Mouse (Mus musculus) C2C12 (cell line): ENCODE results near the gene Stac. TPM values are rescaled to one million over a fixed set of nuclear protein-coding genes. Genes with fewer than 3 reads are reported as not detected.

Source experiments
- H3K27me3 ChIP-seq: one replicate; pipeline ENCODE4 v1.6.1; 2011; ENCODE audit not compliant: control insufficient read depth, insufficient read depth, insufficient read length
- H3K36me3 ChIP-seq: one replicate; pipeline ENCODE4 v1.6.1; 2011; ENCODE audit not compliant: control insufficient read depth, insufficient read depth
- H3K4me3 ChIP-seq: one replicate; pipeline ENCODE4 v1.5.1; 2011; ENCODE audit warnings: mild to moderate bottlenecking, control low read depth; ENCODE audit not compliant: poor library complexity, insufficient read depth, severe bottlenecking
- H3K79me2 ChIP-seq: one replicate; pipeline ENCODE4 v1.6.1; 2011; ENCODE audit not compliant: control insufficient read depth, insufficient read depth
- H3K79me3 ChIP-seq: one replicate; pipeline ENCODE4 v1.6.1; 2011; ENCODE audit warnings: low read depth, control low read depth
- H3ac ChIP-seq: one replicate; pipeline ENCODE3; 2011; ENCODE audit warnings: low read depth; ENCODE audit not compliant: control insufficient read depth, insufficient read length
- CEBPB ChIP-seq: IDR thresholded peaks from one replicate; pipeline ENCODE4 v1.6.1; 2011; ENCODE audit warnings: low read depth, mild to moderate bottlenecking, control low read depth, moderate library complexity
- CTCF ChIP-seq: IDR thresholded peaks from one replicate; pipeline ENCODE4 v1.5.1; 2011; ENCODE audit not compliant: control insufficient read depth, insufficient read depth, insufficient read length
- FOSL1 ChIP-seq: IDR thresholded peaks from one replicate; pipeline ENCODE4 v1.8.0; 2011; ENCODE audit warnings: mild to moderate bottlenecking, low read length; ENCODE audit not compliant: poor library complexity, insufficient read depth, severe bottlenecking
- MAX ChIP-seq: IDR thresholded peaks from one replicate; pipeline ENCODE4 v1.6.1; 2011; ENCODE audit warnings: mild to moderate bottlenecking, control low read depth
- MYOD1 ChIP-seq: IDR thresholded peaks from one replicate; pipeline ENCODE4 v1.6.1; 2011; ENCODE audit warnings: low read depth; ENCODE audit not compliant: control insufficient read depth, insufficient read length
- MYOG ChIP-seq: IDR thresholded peaks from one replicate; pipeline ENCODE4 v1.6.1; 2011; ENCODE audit not compliant: control insufficient read depth, insufficient read length; ENCODE audit errors: extremely low read depth
- USF1 ChIP-seq: IDR thresholded peaks from one replicate; pipeline ENCODE4 v1.6.1; 2011; ENCODE audit warnings: low read depth, mild to moderate bottlenecking, control low read depth, moderate library complexity
- polyA plus RNA-seq: library from polyadenylated mRNA; unstranded; fragments of >200 nt; fragmentation: generic; extraction: Trizol; gene quantifications from one replicate; pipeline ENCODE4 v1.2.1, GENCODE M21; 2012; ENCODE audit warnings: missing spikeins

The Stac gene
- polyA plus RNA-seq, 1 experiment = 0.25 TPM

DNA sequence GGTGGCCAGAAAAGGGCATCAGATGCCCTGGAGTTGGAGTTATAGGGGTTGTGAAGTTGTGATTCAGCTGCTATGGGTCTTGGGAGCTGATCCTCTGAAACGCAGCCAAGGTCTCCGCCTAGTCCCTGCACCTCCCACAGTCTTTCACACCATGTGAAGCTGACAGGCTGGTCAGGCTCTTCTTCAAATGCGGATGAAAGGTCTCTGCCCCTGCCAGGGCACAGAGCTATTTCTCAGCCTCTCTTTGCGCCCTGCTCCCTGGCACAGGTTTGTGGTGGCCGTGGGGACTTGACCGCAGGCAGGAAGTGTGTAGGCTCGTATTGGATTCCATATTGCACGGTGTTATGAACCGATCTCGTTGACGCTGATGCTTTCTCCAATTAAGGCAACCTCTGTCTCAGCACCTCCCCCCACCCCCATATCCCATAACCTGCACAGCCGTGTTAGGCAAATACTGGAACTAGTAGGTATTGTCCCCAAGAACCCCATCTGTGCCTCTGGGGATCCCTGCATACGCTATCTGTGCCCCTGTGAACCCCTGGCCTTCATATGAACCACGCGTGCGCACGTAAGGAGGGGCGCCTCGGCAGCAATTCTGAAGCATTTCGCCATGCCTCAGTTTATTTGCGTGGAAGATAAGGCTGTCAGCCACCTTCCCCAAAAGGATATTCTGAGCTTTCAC is 139.7 kb downstream of the Stac start:
- Histone ChIP-seq H3K79me3 (no peaks in the 10 kb centered on the region), H3ac (no peak overlapping the region), H3K4me3 (no peak overlapping the region), H3K79me2 (no peaks in the 10 kb centered on the region), H3K27me3 (no peaks in the 10 kb centered on the region), H3K36me3 (no peaks in the 10 kb centered on the region)
- no peak for TF ChIP-seq USF1
- no peak for TF ChIP-seq MYOG
- TF ChIP-seq MAX = no peak
- TF ChIP-seq CTCF = no peak
- no peak for TF ChIP-seq CEBPB
- no peak for TF ChIP-seq FOSL1
- no peak for TF ChIP-seq MYOD1

DNA sequence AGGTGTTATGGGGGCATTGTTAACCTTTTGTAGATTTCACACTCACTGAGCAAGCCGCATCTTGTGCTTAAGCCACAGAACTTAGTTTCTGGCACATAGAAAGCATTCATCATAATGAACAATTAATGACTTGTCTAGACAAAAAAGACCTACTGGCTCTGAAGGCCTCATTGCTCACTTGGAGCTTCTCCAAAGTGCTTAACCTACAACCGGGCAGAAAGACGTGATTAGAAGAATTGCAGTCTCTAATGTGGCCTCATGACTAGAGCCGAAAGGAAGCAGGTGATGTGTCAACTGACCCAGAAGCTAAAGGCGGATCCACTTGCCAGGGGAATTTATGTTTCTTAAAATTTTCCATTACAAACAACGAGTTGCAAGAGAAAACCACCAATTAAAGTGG is 147.5 kb downstream of the Stac start:
- H3K36me3 ChIP-seq = no peaks in the 10 kb centered on the region
- TF ChIP-seq MAX = no peak
- TF ChIP-seq MYOD1 = no peak
- TF ChIP-seq USF1 = no peak
- no peak for TF ChIP-seq FOSL1
- no peak for TF ChIP-seq MYOG
- TF ChIP-seq CTCF = no peak
- no peak for TF ChIP-seq CEBPB
- no peaks in the 10 kb centered on the region for H3K27me3 ChIP-seq
- H3K79me2 ChIP-seq = no peaks in the 10 kb centered on the region
- H3K79me3 ChIP-seq = no peaks in the 10 kb centered on the region
- H3ac ChIP-seq = no peak overlapping the region
- no peak overlapping the region for H3K4me3 ChIP-seq

DNA sequence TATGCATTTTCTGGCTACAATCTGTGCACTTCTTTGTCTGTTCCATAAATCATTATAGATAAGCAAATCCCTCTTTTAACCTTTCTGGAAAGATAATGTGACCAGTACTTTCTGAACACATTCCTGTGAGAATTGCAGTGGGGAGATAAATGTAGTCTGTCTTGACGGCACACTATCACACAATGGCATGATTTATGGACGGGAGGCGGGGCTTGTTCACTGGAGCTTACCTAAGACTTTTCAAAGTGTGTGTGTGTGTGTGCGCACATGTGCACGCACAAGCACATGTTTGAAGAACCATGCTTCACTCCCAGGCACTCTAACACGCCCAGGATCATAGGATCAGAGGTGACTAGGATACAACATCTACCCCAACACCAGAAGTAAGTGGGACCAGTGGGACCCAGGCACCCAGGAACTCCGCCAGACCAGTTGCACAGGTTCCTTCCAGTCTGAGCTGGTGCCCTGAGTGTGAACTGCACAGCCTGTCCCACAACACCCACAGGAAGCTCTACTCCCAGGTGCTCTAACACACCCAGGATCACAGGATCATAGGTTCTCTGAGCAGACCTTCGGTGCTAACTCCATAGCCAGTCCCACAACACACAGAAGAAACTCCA is 154.6 kb downstream of the Stac start:
- Histone ChIP-seq H3ac (no peak overlapping the region), H3K27me3 (no peaks in the 10 kb centered on the region), H3K79me3 (no peaks in the 10 kb centered on the region), H3K79me2 (no peaks in the 10 kb centered on the region), H3K36me3 (no peaks in the 10 kb centered on the region), H3K4me3 (no peak overlapping the region)
- TF ChIP-seq MYOG (no peak), CTCF (no peak), FOSL1 (no peak), MYOD1 (no peak), CEBPB (no peak), USF1 (no peak), MAX (no peak)

DNA sequence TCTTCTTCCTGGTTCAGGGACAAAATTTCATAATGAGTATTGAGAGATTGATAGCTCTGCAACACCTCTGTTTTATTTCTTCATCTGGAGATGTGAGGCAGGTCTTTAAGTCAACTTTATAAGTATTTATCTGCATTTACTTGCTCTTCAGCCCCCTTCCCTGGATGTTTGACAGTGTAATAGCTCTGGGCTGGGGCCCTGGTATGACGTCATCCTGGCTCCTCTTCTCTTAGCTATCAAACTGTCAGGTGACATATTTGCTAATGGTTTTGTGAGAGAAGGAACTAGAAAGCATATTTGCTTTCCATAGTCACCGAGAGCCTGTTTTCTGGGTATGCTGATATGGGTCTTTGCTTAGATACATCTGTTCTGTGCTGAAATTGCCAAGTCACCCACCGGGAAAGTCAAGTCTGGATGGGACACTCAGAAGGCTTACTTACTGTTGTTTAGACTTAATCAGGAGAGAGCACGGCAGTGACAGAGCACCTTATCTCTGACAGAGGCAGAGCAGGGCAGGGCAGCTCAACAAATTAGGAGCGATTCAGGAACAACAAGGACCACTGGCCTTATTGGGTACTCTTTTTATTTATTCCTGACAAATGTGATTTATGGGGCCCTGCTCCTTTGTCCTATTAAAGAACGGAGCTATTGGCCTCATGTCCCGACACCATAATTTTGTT is 155.3 kb downstream of the Stac start:
- Histone ChIP-seq H3K79me2 (no peaks in the 10 kb centered on the region), H3K27me3 (no peaks in the 10 kb centered on the region), H3K4me3 (no peak overlapping the region), H3K79me3 (no peaks in the 10 kb centered on the region), H3ac (no peak overlapping the region), H3K36me3 (no peaks in the 10 kb centered on the region)
- TF ChIP-seq MYOD1 (no peak), USF1 (no peak), MYOG (no peak), FOSL1 (no peak)

DNA sequence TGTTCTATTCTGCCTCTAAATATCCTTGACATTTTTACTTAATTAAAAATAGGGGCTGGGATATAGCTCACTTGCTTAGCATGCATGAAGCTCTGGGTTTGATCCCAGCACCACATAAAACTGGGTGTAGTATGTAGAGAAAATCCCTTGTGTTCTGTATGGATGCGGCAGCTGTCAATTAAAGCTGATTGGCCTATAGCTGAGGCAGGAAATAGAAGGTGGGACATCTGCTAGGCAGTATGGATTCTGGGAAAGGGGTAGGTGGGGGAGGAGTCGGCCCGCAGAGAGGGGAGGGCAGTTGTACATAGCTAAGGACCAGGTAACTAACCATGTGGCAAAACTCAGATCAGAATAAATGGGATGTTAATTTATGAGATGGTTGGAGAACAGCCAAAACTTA is 166.3 kb downstream of the Stac start:
- Histone ChIP-seq H3K36me3 (no peaks in the 10 kb centered on the region), H3K4me3 (no peak overlapping the region), H3K27me3 (no peaks in the 10 kb centered on the region), H3ac (no peak overlapping the region), H3K79me2 (no peaks in the 10 kb centered on the region), H3K79me3 (no peaks in the 10 kb centered on the region)
- no peak for TF ChIP-seq CTCF
- no peak for TF ChIP-seq CEBPB
- no peak for TF ChIP-seq MAX
- TF ChIP-seq MYOD1 = no peak
- TF ChIP-seq FOSL1 = no peak
- TF ChIP-seq MYOG = no peak
- no peak for TF ChIP-seq USF1
